Mouse (Mus musculus) kidney, embryonic 14.5 days (tissue): ENCODE data around the gene Abcb10. TPM values are rescaled to one million over a fixed set of nuclear protein-coding genes. Genes with fewer than 3 reads are reported as not detected.
"Not testable (repeated sequence)": the region's sequence is repeated elsewhere in the genome, so short reads cannot be mapped to it uniquely, and the experiment has no call there.

ENCODE experiments used
- ATAC-seq: fragments of 200-750 bp; cut with Nextera tagmentation; 2 replicates; pipeline ENCODE4 v1.8.0; 2017; ENCODE audit warnings: moderate number of reproducible peaks, mild to moderate bottlenecking, moderate TSS enrichment, moderate library complexity; ENCODE audit not compliant: low FRiP score, low TSS enrichment
- H3K27ac ChIP-seq: fragments of 300-500 bp; sonication (generic); 2 replicates; pipeline ENCODE4 v1.5.1; 2014; ENCODE audit warnings: low read depth, mild to moderate bottlenecking, low read length, moderate library complexity, mixed read lengths
- H3K27me3 ChIP-seq: fragments of 300-500 bp; sonication (generic); 2 replicates; pipeline ENCODE4 v1.6.1; 2014; ENCODE audit warnings: mild to moderate bottlenecking, low read length; ENCODE audit not compliant: control insufficient read depth, insufficient read depth
- H3K36me3 ChIP-seq: fragments of 300-500 bp; sonication (generic); 2 replicates; pipeline ENCODE4 v1.6.1; 2014; ENCODE audit warnings: low read length, mixed read lengths; ENCODE audit not compliant: control insufficient read depth, insufficient read depth
- H3K4me1 ChIP-seq: fragments of 300-500 bp; sonication (generic); 2 replicates; pipeline ENCODE4 v1.6.1; 2014; ENCODE audit warnings: low read length, mixed read lengths; ENCODE audit not compliant: control insufficient read depth, insufficient read depth
- H3K4me2 ChIP-seq: fragments of 300-500 bp; sonication (generic); replicated peaks from 2 replicates; pipeline ENCODE4 v1.6.1; 2014; ENCODE audit warnings: low read depth, mild to moderate bottlenecking, low read length
- H3K4me3 ChIP-seq: fragments of 300-500 bp; sonication (generic); 2 replicates; pipeline ENCODE4 v1.5.1; 2014; ENCODE audit warnings: mild to moderate bottlenecking, low read length
- H3K9ac ChIP-seq: fragments of 300-500 bp; sonication (generic); 2 replicates; pipeline ENCODE4 v1.6.1; 2014; ENCODE audit warnings: low read depth, mild to moderate bottlenecking, low read length, moderate library complexity
- H3K9me3 ChIP-seq: fragments of 300-500 bp; sonication (generic); 2 replicates; pipeline ENCODE4 v1.6.1; 2016; ENCODE audit warnings: low read length; ENCODE audit not compliant: control insufficient read depth
- WGBS: fragments of 180-500 bp; shearing (Covaris S2); extraction: QIAGEN DNeasy Blood & Tissue Kit; methylation state at CpG from one replicate; pipeline ENCODE4 v1.1.7; 2014; 5-methylcytosine and 5-hydroxymethylcytosine counted together
- polyA plus RNA-seq: library from polyadenylated mRNA; unstranded; fragments of >200 nt; fragmentation: Nextera tagmentation; extraction: Ambion mirVana; gene quantifications from 2 replicates; pipeline ENCODE4 v1.2.1, GENCODE M21; 2014

Gene Abcb10
- 9.1 and 17.1 TPM in 2 replicates for polyA plus RNA-seq

DNA sequence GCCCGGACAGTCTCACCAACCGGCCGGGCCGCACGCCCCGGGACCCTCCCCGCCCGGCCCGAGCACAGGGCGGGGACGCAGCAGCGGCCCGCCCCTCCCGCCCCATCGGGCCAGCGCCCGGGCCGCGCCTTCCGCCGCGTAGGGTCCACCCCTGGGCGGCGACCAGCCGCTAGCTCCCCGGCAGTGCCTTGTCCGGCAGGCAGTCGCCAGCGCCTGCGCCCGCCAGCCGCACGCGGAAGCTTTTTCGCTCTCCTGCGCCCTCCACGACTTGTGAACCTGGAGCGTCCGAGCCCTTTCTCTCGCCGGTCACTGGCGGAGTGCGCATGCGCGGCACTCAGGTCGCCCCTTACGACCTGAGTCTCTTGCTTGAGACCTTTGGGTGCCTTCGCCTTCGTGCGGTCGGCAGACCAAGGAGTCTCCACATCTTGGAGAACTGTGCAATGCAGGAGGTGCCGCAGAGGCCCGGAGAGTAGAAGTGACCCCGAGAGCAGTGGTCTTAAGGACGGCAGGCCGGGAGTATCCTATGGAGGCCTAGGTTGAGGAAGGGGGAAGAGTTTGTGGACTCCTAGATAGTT lies at the start of gene Abcb10:
Gene Abcb10, minus strand, starts transcription at position 297 of the 575 bp plus-strand sequence.
- no peaks in the 10 kb centered on the region for H3K9me3 ChIP-seq
- H3K4me3 ChIP-seq = peak within 1 kb of the TSS; percentile 85
- peak within 1 kb of the TSS; percentile 94 for H3K4me2 ChIP-seq
- peak within 1 kb of the TSS; percentile 80 for H3K9ac ChIP-seq
- peak; percentile 96 for ATAC-seq
- 0 out of 2 replicates have a peak, but pooled peaks cover 6% of the 10 kb centered on the region for H3K4me1 ChIP-seq
- 1% methylated on average over 52 of the region's 56 CpGs for WGBS
- H3K36me3 ChIP-seq = no peaks in the 10 kb centered on the region
- no peaks in the 10 kb centered on the region for H3K27me3 ChIP-seq
- H3K27ac ChIP-seq = peak within 1 kb of the TSS; percentile 80

DNA sequence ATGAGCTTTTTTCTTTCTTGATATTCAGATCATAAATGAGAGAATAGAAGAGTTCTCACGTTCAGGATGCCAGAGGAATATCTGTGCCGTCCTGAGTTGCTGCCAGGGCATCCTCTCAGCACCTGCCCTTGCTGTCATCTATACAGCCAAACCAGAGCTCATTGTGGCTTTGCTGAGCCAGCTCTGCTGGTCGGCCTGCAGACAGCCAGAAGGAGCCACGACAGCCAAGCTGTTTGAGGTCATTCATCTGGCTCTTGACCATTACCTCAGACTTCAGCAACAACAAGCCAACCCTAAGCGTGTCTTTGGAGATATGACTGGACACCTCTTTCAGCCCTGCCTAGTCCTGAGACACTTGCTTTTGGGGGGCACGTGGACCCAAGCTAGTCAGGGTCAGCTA lies 44.9 kb upstream of the Abcb10 start:
- no peak overlapping the region for H3K4me3 ChIP-seq
- WGBS = 90% methylated on average over 6 of the region's 6 CpGs
- no peak for ATAC-seq
- no peaks in the 10 kb centered on the region for H3K4me1 ChIP-seq
- no peak overlapping the region for H3K9ac ChIP-seq
- H3K4me2 ChIP-seq = no peak overlapping the region
- no peaks in the 10 kb centered on the region for H3K27me3 ChIP-seq
- H3K9me3 ChIP-seq = no peaks in the 10 kb centered on the region
- H3K36me3 ChIP-seq = peaks cover 74% of the 10 kb centered on the region
- no peak overlapping the region for H3K27ac ChIP-seq

DNA sequence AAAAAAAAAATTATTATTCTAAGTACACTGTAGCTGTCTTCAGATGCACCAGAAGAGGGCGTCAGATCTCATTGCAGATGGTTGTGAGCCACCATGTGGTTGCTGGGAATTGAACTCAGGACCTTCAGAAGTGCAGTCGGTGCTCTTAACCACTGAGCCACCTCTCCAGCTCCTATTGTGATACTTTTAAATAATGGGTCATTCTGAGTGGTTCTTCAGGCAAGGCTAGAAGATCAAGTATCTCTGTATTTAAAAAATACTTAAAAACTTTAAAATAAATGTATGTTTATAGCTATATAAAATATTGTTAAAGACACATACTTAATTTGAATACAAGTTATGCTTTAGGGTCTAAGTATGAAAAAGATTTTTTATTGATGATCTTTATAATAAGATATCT lies 43.3 kb upstream of the Abcb10 start:
- not testable (repeated sequence) for H3K4me3 ChIP-seq, H3K4me2 ChIP-seq, H3K27me3 ChIP-seq, ATAC-seq, H3K9ac ChIP-seq, H3K27ac ChIP-seq, H3K9me3 ChIP-seq, H3K4me1 ChIP-seq
- 87% methylated on average over 2 of the region's 2 CpGs for WGBS
- peaks cover 66% of the 10 kb centered on the region for H3K36me3 ChIP-seq

DNA sequence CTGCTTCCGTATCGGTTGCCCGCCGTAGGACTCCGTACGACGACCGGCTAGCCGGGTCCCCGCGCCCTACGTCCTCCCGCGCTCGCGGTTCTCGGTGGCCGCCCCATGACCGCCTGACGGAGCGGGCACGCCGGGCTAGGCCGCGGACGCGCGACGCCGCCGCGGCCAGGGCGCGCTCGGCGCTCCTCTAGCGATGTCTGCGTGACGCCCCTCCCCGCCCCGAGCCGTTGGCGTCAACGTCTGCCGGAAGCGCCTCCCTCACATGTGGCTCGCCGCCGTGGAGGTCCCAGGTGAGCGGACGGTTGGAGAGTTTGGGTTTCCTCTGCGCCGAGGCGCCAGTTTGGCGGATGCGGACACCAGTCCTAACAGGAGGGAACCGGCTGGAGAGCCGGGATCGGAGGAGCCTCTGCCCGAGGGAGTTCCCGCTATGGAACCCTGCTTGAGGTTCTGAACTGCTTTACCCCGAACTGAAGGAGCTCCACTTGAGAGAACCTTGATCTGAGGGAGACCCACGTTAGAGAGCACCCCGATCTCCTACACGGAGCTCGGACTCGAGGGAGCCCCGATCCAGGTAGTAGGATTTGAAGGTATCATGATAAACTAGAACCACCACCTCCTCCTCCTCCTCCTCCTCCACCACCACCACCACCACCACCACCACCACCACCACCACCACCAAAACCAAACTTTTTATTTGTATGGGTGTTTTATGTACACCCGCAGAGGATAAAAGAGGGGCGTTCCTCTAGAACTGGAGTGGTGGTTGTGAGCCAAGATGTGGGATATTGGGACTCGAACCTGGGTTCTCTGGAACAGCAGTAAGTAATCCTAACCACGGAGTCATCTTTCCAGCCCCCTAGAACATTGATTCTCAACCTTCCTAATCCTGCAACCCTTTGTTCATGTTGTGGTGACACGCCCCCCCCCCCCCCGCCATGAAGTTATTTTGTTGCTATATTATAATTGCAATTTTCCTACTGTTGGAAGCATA lies 38.6 kb upstream of the Abcb10 start, which contains the start of the genes Taf5l and Urb2:
Gene Taf5l, minus strand, starts transcription at position 161 of the 991 bp plus-strand sequence.
Gene Urb2, plus strand, starts transcription at position 272 of the 991 bp plus-strand sequence.
- peak; percentile 92 for ATAC-seq
- peaks cover 14% of the 10 kb centered on the region for H3K4me1 ChIP-seq
- WGBS = 1% methylated on average over 68 of the region's 74 CpGs

DNA sequence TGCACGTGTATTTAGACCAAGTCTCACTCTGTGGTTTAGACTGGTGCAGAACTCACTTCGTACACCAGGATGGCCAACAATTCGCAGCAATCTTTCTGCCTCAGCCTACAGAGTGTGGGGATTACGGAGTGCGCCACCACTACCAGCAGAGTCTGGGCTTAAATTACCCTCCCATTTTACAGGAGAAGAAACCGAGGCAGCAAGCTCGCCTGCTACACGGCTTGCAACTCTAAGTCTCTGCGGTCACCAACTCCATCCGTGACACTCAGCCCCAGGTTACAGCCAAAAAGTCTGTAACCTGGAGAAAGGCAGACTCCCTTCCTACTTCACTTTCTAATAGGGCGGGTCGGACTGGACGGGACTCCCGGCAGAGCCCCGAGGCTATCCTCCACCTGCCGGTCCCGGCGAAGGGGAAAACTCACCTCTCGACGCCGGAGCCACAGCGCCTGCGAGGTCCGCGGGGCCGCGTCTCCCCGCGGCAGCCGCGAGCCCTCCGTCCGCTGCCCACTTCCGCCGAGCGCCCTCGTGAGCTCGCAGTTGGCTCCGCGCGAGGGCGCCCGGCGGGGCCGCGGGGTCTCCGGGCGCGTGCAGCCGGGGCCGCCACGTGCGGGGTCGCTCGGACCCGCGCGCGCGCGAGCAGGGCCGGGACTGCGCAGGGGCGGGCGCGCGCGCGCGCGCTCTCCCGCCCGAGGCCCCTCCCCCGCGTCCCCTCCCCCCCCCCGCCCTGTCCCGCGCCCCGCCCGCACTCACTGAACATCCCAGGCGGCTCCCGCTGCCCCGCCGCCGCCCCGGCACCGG lies 37.7 kb upstream of the Abcb10 start:
- Histone ChIP-seq H3K36me3 (peaks cover 15% of the 10 kb centered on the region), H3K9me3 (no peaks in the 10 kb centered on the region), H3K27me3 (no peaks in the 10 kb centered on the region), H3K9ac (peak overlapping the region; percentile 93), H3K4me1 (peaks cover 14% of the 10 kb centered on the region), H3K4me2 (peak overlapping the region; percentile 67), H3K4me3 (peak overlapping the region; percentile 73), H3K27ac (peak overlapping the region; percentile 84)
- 1% methylated on average over 50 of the region's 87 CpGs for WGBS
- peak; percentile 87 for ATAC-seq

More for the DNA sequence above, 38.6 kb upstream of the Abcb10 start, which contains the start of the genes Taf5l and Urb2:
- H3K4me2 ChIP-seq = peak within 1 kb of the TSS; percentile 67
- peak within 1 kb of the TSS; percentile 93 for H3K9ac ChIP-seq
- peak within 1 kb of the TSS; percentile 73 for H3K4me3 ChIP-seq
- peaks cover 20% of the 10 kb centered on the region for H3K36me3 ChIP-seq
- no peaks in the 10 kb centered on the region for H3K9me3 ChIP-seq
- peak within 1 kb of the TSS; percentile 84 for H3K27ac ChIP-seq
- H3K27me3 ChIP-seq = no peaks in the 10 kb centered on the region

DNA sequence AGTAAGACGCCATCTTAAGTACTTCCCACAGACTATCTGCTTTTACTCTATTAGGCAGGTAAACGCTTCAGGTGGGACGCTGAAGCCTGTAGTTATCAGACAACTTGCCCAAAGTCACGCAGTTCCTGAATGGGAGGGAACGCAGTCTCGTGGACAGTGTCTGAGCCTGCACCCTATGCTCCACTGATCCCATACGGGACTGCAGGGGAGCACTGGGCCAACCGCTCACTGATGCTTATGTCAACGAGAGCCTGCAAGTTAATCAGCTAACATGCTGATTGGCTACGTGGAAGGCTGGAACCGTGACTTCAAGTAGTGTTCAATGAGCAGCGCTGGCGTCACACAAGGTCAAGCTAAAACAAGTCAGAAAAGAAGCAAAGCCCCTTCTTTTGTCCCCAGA lies 36.9 kb upstream of the Abcb10 start:
- no peaks in the 10 kb centered on the region for H3K9me3 ChIP-seq
- peaks cover 10% of the 10 kb centered on the region for H3K36me3 ChIP-seq
- peak overlapping the region; percentile 73 for H3K4me3 ChIP-seq
- peak overlapping the region; percentile 93; the same call in 1 of the 2 replicates for H3K9ac ChIP-seq
- no peak overlapping the region for H3K27ac ChIP-seq
- H3K4me2 ChIP-seq = peak overlapping the region; percentile 67
- H3K4me1 ChIP-seq = peaks cover 14% of the 10 kb centered on the region
- WGBS = 29% methylated on average over 13 of the region's 13 CpGs
- H3K27me3 ChIP-seq = no peaks in the 10 kb centered on the region
- ATAC-seq = 0 out of 2 replicates have a peak, but pooled peaks have one; percentile 30

DNA sequence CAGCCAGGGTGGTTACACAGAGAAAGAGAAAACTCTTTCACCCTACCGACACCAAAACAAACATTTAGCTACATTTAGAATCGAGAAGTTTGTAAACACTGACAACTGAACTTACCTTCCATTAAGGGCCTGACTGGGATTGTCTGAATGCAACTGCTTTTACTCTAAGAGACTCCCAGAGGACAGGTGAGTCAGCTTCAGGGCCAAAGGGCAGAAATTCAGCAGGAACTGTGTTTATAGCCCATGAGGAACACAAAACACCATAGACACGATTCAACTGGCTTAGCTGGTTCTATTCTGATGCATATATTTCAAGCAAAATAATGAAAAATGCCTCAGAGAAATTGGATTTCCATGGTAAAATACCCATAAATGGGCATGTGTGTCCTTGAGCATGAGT lies 31.8 kb upstream of the Abcb10 start:
- H3K9me3 ChIP-seq = no peaks in the 10 kb centered on the region
- H3K27ac ChIP-seq = no peak overlapping the region
- no peaks in the 10 kb centered on the region for H3K27me3 ChIP-seq
- H3K9ac ChIP-seq = no peak overlapping the region
- no peak overlapping the region for H3K4me3 ChIP-seq
- WGBS = 78% methylated on average over 3 of the region's 3 CpGs
- no peaks in the 10 kb centered on the region for H3K36me3 ChIP-seq
- no peak for ATAC-seq
- no peak overlapping the region for H3K4me2 ChIP-seq
- H3K4me1 ChIP-seq = peaks cover 5% of the 10 kb centered on the region

DNA sequence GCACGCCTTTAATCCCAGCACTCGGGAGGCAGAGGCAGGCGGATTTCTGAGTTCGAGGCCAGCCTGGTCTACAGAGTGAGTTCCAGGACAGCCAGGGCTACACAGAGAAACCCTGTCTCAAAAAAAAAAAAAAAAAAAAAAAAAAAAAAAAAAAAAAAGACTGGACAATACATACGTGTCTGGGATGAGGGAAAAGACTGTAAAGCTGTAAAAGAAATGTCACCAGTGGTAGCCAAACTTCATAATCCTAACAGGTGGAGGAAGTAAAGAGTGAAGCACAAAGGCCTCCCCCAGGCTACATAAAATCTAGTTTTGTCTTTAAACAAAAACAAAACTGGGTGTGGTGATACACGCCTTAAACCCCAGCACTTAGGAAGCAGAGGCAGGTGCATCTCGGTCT lies 31.4 kb upstream of the Abcb10 start:
- not testable (repeated sequence) for H3K27ac ChIP-seq, H3K36me3 ChIP-seq, ATAC-seq, H3K4me1 ChIP-seq, H3K27me3 ChIP-seq, H3K9me3 ChIP-seq, H3K4me3 ChIP-seq, H3K9ac ChIP-seq, H3K4me2 ChIP-seq
- WGBS = 92% methylated on average over 7 of the region's 7 CpGs
